In the genomic region with DNA sequence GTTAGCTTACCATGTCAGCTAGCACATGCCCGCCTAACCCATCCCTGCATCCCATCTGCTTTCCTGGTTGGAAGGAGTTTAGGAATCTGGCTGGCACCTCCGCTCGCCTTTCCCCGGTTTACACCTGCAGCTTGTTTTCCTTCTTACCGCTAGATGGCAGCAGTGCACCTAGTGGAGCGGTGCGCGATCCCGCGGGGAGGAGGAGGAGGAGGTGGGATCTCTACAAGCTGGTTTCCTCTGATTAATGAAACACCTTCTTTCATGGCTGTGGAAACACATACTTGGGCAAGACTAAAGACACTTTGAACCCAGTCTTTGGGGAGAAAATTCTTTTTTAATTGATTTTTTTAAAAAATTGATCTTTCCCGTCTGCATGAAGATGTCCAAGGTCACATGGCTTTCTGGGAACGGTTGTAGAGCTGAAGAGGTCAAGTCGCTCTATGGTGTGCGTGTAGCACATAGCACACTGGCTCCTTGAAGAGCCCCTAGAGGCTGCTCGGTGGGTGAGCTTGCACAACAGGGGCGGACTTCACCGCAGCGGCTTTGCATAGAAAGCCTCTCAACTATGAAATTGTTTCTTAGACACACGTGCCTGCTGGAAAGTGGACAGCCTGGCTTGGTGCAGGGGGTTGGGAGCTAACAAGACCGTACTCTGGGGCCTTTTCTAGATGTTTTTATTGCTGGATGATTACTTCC, we compare ENCODE assay signal across 8 mouse cellular contexts. TPM values are rescaled to one million over a fixed set of nuclear protein-coding genes. Genes with fewer than 3 reads are reported as not detected.
A peak's percentile ranks its signal among the peaks of the same experiment; 100 is the strongest.
DNase-seq lines count a peak whose midpoint lies in the region; ATAC-seq and TF ChIP-seq lines count a peak whose summit lies in the region.

No protein-coding gene starts in this region.

- TF ChIP-seq POLR2A in brain, embryonic 14.5 days (IDR thresholded peaks at IDR 0.05; ENCODE audit: borderline replicate concordance, extremely low read depth, insufficient read depth, insufficient read length, poor library complexity, severe bottlenecking), result no peak

- H3K4me3 ChIP-seq in heart, embryonic 13.5 days, result peak overlapping the region; percentile 37
- H3K4me3 ChIP-seq in kidney, postnatal 0 days (replicated peaks; ENCODE audit: low read depth, low read length), result no peak overlapping the region
- no peak overlapping the region for H3K4me3 ChIP-seq in liver, embryonic 11.5 days (ENCODE audit: low read depth, low read length)

- peak; percentile 98 for TF ChIP-seq CTCF in brain, embryonic 14.5 days (IDR thresholded peaks at IDR 0.05; ENCODE audit: borderline replicate concordance, extremely low read depth, insufficient read depth, insufficient read length)
- TF ChIP-seq CTCF in kidney, postnatal 0 days (IDR thresholded peaks at IDR 0.05; ENCODE audit: low read depth), result peak; percentile 96

- H3K9me3 ChIP-seq in heart, embryonic 13.5 days, result no peaks in the 10 kb centered on the region
- no peaks in the 10 kb centered on the region for H3K9me3 ChIP-seq in kidney, postnatal 0 days (replicated peaks; ENCODE audit: low read length)
- H3K9me3 ChIP-seq in liver, embryonic 11.5 days (ENCODE audit: control insufficient read depth, low read length), result no peaks in the 10 kb centered on the region

- H3K27me3 ChIP-seq in heart, embryonic 13.5 days (replicated peaks), result peaks cover 24% of the 10 kb centered on the region
- no peaks in the 10 kb centered on the region for H3K27me3 ChIP-seq in kidney, postnatal 0 days (ENCODE audit: insufficient read depth, low read length)
- H3K27me3 ChIP-seq in liver, embryonic 11.5 days (replicated peaks; ENCODE audit: control insufficient read depth, insufficient read depth, low read length), result peaks cover 6% of the 10 kb centered on the region
- H3K27me3 ChIP-seq in splenic B cell, adult 2 months (ENCODE audit: control insufficient read depth, insufficient read depth, low read length, poor library complexity, severe bottlenecking), result no peaks in the 10 kb centered on the region

- H3K4me2 ChIP-seq in heart, embryonic 13.5 days, result peak overlapping the region; percentile 67
- H3K4me2 ChIP-seq in kidney, postnatal 0 days (ENCODE audit: low read length), result peak overlapping the region; percentile 27
- peak overlapping the region; percentile 59 for H3K4me2 ChIP-seq in liver, embryonic 11.5 days

- peak; percentile 85; the same call in 1 of the 2 replicates for ATAC-seq in erythroblast, adult 5-6 weeks (replicated peaks; ENCODE audit: low FRiP score, poor library complexity, severe bottlenecking)
- ATAC-seq in heart, embryonic 13.5 days (ENCODE audit: extremely low read depth, insufficient number of reproducible peaks, low FRiP score, low TSS enrichment), result peak; percentile 42; the same call in 1 of the 2 replicates
- peak; percentile 77 for ATAC-seq in kidney, postnatal 0 days (replicated peaks; ENCODE audit: low FRiP score, low read depth)
- no peak for ATAC-seq in liver, embryonic 11.5 days (replicated peaks; ENCODE audit: low FRiP score)

- H3K27ac ChIP-seq in heart, embryonic 13.5 days (replicated peaks), result no peak overlapping the region
- no peak overlapping the region for H3K27ac ChIP-seq in kidney, postnatal 0 days
- no peak overlapping the region for H3K27ac ChIP-seq in liver, embryonic 11.5 days (ENCODE audit: low read depth, low read length)

- 9% methylated on average over 20 of the region's 20 CpGs for WGBS in heart, embryonic 13.5 days
- 7% methylated on average over 20 of the region's 20 CpGs for WGBS in kidney, postnatal 0 days
- WGBS in liver, embryonic 11.5 days, result 14% methylated on average over 20 of the region's 20 CpGs

- H3K36me3 ChIP-seq in heart, embryonic 13.5 days, result no peaks in the 10 kb centered on the region
- no peaks in the 10 kb centered on the region for H3K36me3 ChIP-seq in kidney, postnatal 0 days (ENCODE audit: insufficient read depth, low read length)
- H3K36me3 ChIP-seq in liver, embryonic 11.5 days (ENCODE audit: control insufficient read depth, insufficient read depth, low read length), result no peaks in the 10 kb centered on the region
- no peaks in the 10 kb centered on the region for H3K36me3 ChIP-seq in splenic B cell, adult 2 months (ENCODE audit: control insufficient read depth, insufficient read depth, low read length, poor library complexity, severe bottlenecking)

- H3K9ac ChIP-seq in heart, embryonic 13.5 days, result peak overlapping the region; percentile 52
- H3K9ac ChIP-seq in kidney, postnatal 0 days (ENCODE audit: low read depth, low read length), result no peak overlapping the region
- H3K9ac ChIP-seq in liver, embryonic 11.5 days (ENCODE audit: low read depth, low read length), result no peak overlapping the region

- peaks cover 28% of the 10 kb centered on the region for H3K4me1 ChIP-seq in heart, embryonic 13.5 days
- H3K4me1 ChIP-seq in kidney, postnatal 0 days (replicated peaks; ENCODE audit: insufficient read depth, low read length), result no peaks in the 10 kb centered on the region
- H3K4me1 ChIP-seq in liver, embryonic 11.5 days (replicated peaks; ENCODE audit: control insufficient read depth, insufficient read depth, low read length), result no peaks in the 10 kb centered on the region

- DNase-seq in CD4-positive helper T cell, adult 2 months (ENCODE audit: low read depth, low spot score), result peak; percentile 73
- DNase-seq in brain, embryonic 14.5 days (ENCODE audit: low read depth), result peak; percentile 88
- DNase-seq in kidney, postnatal 0 days (ENCODE audit: low spot score), result peak; percentile 92
- peak; percentile 57 for DNase-seq in liver, embryonic 11.5 days (ENCODE audit: low spot score)
- DNase-seq in naive thymus-derived CD4-positive, alpha-beta T cell, adult 2 months (ENCODE audit: low read depth), result peak; percentile 80
- DNase-seq in splenic B cell, adult 2 months (ENCODE audit: low read depth, low spot score), result peak; percentile 80

RNA-seq across cellular contexts. Expression of a gene that starts 17.5 kb away (rescaled TPM):
- not detected in 2 replicates for polyA plus RNA-seq in brain, embryonic 14.5 days (2012; rRNA removed)
- not detected in 2 replicates for total RNA-seq in erythroblast, adult 5-6 weeks (2015; ENCODE audit: low replicate concordance)
- total RNA-seq in erythroblast, adult 5-6 weeks (2017; ENCODE audit: low replicate concordance), result not detected in 2 replicates
- 0.45 and 1.0 TPM in 2 replicates for polyA plus RNA-seq in heart, embryonic 13.5 days (2015; fragmentation: Nextera tagmentation; extraction: Ambion mirVana)
- polyA plus RNA-seq in kidney, postnatal 0 days (2015; fragmentation: Nextera tagmentation; extraction: Ambion mirVana), result not detected in 2 replicates
- not detected in 2 replicates for polyA plus RNA-seq in liver, embryonic 11.5 days (2014; fragmentation: Nextera tagmentation; extraction: Ambion mirVana)

RNA-seq across cellular contexts. Expression of a gene that starts 23.2 kb away (rescaled TPM):
- 7.1 and 7.9 TPM in 2 replicates for polyA plus RNA-seq in brain, embryonic 14.5 days (2012; rRNA removed)
- total RNA-seq in erythroblast, adult 5-6 weeks (2015; ENCODE audit: low replicate concordance), result 2.1 and 3.1 TPM in 2 replicates
- total RNA-seq in erythroblast, adult 5-6 weeks (2017; ENCODE audit: low replicate concordance), result 1.4 and 2.0 TPM in 2 replicates
- polyA plus RNA-seq in heart, embryonic 13.5 days (2015; fragmentation: Nextera tagmentation; extraction: Ambion mirVana), result 4.9 and 5.5 TPM in 2 replicates
- 4.0 and 4.4 TPM in 2 replicates for polyA plus RNA-seq in kidney, postnatal 0 days (2015; fragmentation: Nextera tagmentation; extraction: Ambion mirVana)
- 8.1 and 8.5 TPM in 2 replicates for polyA plus RNA-seq in liver, embryonic 11.5 days (2014; fragmentation: Nextera tagmentation; extraction: Ambion mirVana)
